Mouse (Mus musculus) hindbrain, embryonic 14.5 days (tissue): Measurements from ENCODE around the gene Gpr132. TPM values are rescaled to one million over a fixed set of nuclear protein-coding genes. Genes with fewer than 3 reads are reported as not detected.
A peak's percentile ranks its signal among the peaks of the same experiment; 100 is the strongest.

Source experiments
- ATAC-seq: fragments of 200-750 bp; cut with Nextera tagmentation; 2 replicates; pipeline ENCODE4 v1.8.0; 2017; ENCODE audit warnings: moderate number of reproducible peaks, mild to moderate bottlenecking, moderate TSS enrichment, moderate library complexity; ENCODE audit not compliant: low FRiP score
- DNase-seq: peaks from one replicate; pipeline ENCODE4 v3.0.0-alpha.2; 2015; ENCODE audit warnings: low spot score
- H3K27ac ChIP-seq: fragments of 300-500 bp; sonication (generic); 2 replicates; pipeline ENCODE4 v1.5.1; 2014; ENCODE audit warnings: mild to moderate bottlenecking, moderate library complexity
- H3K27me3 ChIP-seq: fragments of 300-500 bp; sonication (generic); 2 replicates; pipeline ENCODE4 v1.6.1; 2014; ENCODE audit warnings: mild to moderate bottlenecking, low read length, mixed read lengths; ENCODE audit not compliant: control insufficient read depth, insufficient read depth
- H3K36me3 ChIP-seq: fragments of 300-500 bp; sonication (generic); replicated peaks from 2 replicates; pipeline ENCODE4 v1.6.1; 2014; ENCODE audit not compliant: control insufficient read depth, insufficient read depth
- H3K4me1 ChIP-seq: fragments of 300-500 bp; sonication (generic); replicated peaks from 2 replicates; pipeline ENCODE4 v1.6.1; 2014; ENCODE audit warnings: antibody characterized with exemption, low read length, mixed read lengths; ENCODE audit not compliant: control insufficient read depth, insufficient read depth
- H3K4me2 ChIP-seq: fragments of 300-500 bp; sonication (generic); replicated peaks from 2 replicates; pipeline ENCODE4 v1.6.1; 2014; ENCODE audit warnings: mild to moderate bottlenecking, moderate library complexity
- H3K4me3 ChIP-seq: fragments of 300-500 bp; sonication (generic); replicated peaks from 2 replicates; pipeline ENCODE4 v1.5.1; 2014; ENCODE audit warnings: mild to moderate bottlenecking, low read length
- H3K9ac ChIP-seq: fragments of 300-500 bp; sonication (generic); 2 replicates; pipeline ENCODE4 v1.6.1; 2014
- H3K9me3 ChIP-seq: fragments of 300-500 bp; sonication (generic); 2 replicates; pipeline ENCODE4 v1.6.1; 2016; ENCODE audit warnings: low read length; ENCODE audit not compliant: control insufficient read depth
- WGBS: fragments of 180-500 bp; shearing (Covaris S2); extraction: QIAGEN DNeasy Blood & Tissue Kit; methylation state at CpG from one replicate; pipeline ENCODE4 v1.1.7; 2014; 5-methylcytosine and 5-hydroxymethylcytosine counted together
- polyA plus RNA-seq: library from polyadenylated mRNA; unstranded; fragments of >200 nt; fragmentation: Nextera tagmentation; extraction: Ambion mirVana; gene quantifications from 2 replicates; pipeline ENCODE4 v1.2.1, GENCODE M21; 2014

The Gpr132 gene
- polyA plus RNA-seq, 1 experiment from 2014 or later = not detected

GRCm38 (mm10) chr12:112808587-112809364 lies 59.3 kb downstream of the Gpr132 start, which contains the start of gene Clba1:
Gene Clba1 (plus strand): TSS chr12:112808937.
- H3K36me3 ChIP-seq = peaks cover 17% of the 10 kb centered on the region
- peaks cover 17% of the 10 kb centered on the region for H3K4me1 ChIP-seq
- peak within 1 kb of the TSS; percentile 56 for H3K4me3 ChIP-seq
- H3K27me3 ChIP-seq = no peaks in the 10 kb centered on the region
- H3K9ac ChIP-seq = peak within 1 kb of the TSS; percentile 71
- peak within 1 kb of the TSS; percentile 89 for H3K27ac ChIP-seq
- peak; percentile 94 for ATAC-seq
- peak; percentile 95 for DNase-seq
- H3K9me3 ChIP-seq = no peaks in the 10 kb centered on the region
- WGBS = under 1% methylated on average over 62 of the region's 64 CpGs
- H3K4me2 ChIP-seq = peak within 1 kb of the TSS; percentile 90

DNA sequence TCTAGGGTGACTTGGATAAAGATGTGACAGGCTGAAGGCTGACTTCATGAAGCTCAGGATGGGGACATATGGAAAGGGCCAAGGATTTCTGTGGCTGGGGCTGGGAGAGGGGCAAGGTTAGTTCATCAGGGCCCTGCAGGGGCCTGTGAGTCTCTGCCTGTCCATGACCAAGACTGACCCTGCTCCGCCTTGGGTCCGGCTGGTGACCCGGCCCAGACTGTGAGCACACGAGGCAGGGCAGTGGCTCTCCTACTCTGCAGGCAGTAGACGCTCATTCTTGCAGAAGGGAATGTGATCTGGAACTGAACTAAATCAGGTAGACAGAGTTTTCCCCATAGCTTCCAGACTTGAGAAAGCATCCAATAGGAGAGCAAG lies 59.8 kb downstream of the Gpr132 start:
- 60% methylated on average over 5 of the region's 5 CpGs for WGBS
- peaks cover 13% of the 10 kb centered on the region for H3K36me3 ChIP-seq
- peaks cover 17% of the 10 kb centered on the region for H3K4me1 ChIP-seq
- H3K4me3 ChIP-seq = peak overlapping the region; percentile 56
- H3K4me2 ChIP-seq = peak overlapping the region; percentile 90
- no peaks in the 10 kb centered on the region for H3K27me3 ChIP-seq
- DNase-seq (no peak), ATAC-seq (peak; percentile 18)
- H3K9ac ChIP-seq = peak overlapping the region; percentile 71
- H3K27ac ChIP-seq = peak overlapping the region; percentile 89
- no peaks in the 10 kb centered on the region for H3K9me3 ChIP-seq

DNA sequence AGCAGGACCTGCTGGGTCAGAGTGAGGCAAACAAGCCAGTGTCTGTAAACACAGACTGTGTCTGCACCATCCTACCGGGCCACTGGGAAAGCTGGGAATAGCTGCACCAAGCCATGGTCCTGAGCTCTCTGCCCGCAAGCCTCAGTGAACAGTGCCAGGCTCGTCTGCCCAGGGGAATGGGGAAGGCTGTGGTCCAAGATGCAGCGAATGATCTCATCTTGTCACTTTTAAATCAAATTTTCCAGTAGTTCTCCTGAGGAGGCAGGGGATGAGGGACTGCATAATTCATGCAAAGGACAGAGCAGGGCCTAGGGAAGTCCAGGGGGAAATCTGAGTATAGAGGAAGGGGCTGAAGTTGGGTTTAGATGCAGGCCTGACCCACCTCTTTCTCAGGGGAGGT lies 60.2 kb downstream of the Gpr132 start:
- no peak for ATAC-seq
- 77% methylated on average over 4 of the region's 4 CpGs for WGBS

GRCm38 (mm10) chr12:112806044-112806443 lies 62.0 kb downstream of the Gpr132 start:
- H3K4me2 ChIP-seq = no peak overlapping the region
- H3K36me3 ChIP-seq = no peaks in the 10 kb centered on the region; the same call in 1 of the 2 replicates
- no peaks in the 10 kb centered on the region for H3K9me3 ChIP-seq
- no peak overlapping the region for H3K4me3 ChIP-seq
- WGBS = 82% methylated on average over 6 of the region's 6 CpGs
- H3K27ac ChIP-seq = no peak overlapping the region
- H3K4me1 ChIP-seq = peaks cover 25% of the 10 kb centered on the region
- ATAC-seq (no peak), DNase-seq (no peak)
- H3K9ac ChIP-seq = no peak overlapping the region
- H3K27me3 ChIP-seq = peaks cover 10% of the 10 kb centered on the region

More for the DNA sequence above, 60.2 kb downstream of the Gpr132 start:
- peaks cover 17% of the 10 kb centered on the region for H3K4me1 ChIP-seq
- peak overlapping the region; percentile 89; the same call in 1 of the 2 replicates for H3K27ac ChIP-seq
- H3K9me3 ChIP-seq = no peaks in the 10 kb centered on the region
- no peak overlapping the region for H3K4me3 ChIP-seq
- H3K27me3 ChIP-seq = no peaks in the 10 kb centered on the region
- H3K36me3 ChIP-seq = peaks cover 9% of the 10 kb centered on the region
- peak overlapping the region; percentile 71 for H3K9ac ChIP-seq
- no peak for DNase-seq
- H3K4me2 ChIP-seq = peak overlapping the region; percentile 90

DNA sequence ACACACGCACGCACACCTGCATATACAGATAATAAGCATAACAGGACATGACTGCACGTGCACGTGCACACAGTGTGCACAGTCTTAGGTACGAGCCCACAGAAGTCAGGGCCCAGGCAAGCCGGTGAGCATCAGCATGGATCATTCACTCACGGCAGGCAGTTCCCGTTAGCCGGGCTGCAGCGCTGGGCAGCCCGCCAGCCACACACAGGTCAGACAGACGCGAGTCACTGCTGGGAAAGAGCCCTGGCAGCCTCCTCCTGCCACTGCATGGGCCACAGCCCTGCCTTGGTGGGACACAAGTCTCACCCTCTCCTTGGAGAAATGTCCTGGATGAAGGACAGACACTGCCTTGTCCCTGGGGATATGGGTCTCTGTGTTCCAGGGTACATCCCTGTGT lies 64.0 kb downstream of the Gpr132 start:
- no peak overlapping the region for H3K27ac ChIP-seq
- ATAC-seq (no peak), DNase-seq (no peak)
- no peak overlapping the region for H3K4me2 ChIP-seq
- H3K4me1 ChIP-seq = peaks cover 14% of the 10 kb centered on the region
- WGBS = 49% methylated on average over 13 of the region's 13 CpGs
- no peaks in the 10 kb centered on the region for H3K36me3 ChIP-seq
- no peak overlapping the region for H3K9ac ChIP-seq
- H3K4me3 ChIP-seq = no peak overlapping the region
- peaks cover 14% of the 10 kb centered on the region for H3K27me3 ChIP-seq
- H3K9me3 ChIP-seq = no peaks in the 10 kb centered on the region

DNA sequence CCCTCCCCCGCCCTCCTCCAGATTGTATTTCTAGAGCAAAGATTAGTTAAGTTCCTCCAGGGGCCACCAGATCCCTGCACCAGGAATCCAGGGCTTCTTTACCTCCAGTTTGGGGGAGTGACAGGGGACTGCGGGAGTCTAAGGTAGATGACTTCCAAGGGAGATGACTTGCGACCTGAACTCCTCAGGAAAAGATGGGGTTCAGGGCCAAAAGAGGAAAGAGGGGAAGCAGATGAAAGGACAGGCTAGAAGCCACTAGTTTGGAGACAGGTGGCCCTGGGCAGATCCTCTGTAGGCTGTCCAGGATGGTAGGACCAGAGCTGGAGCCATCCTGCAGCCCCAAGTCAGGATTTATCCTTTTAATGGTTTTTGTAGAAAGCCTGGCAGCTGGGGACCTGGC lies 65.1 kb downstream of the Gpr132 start:
- ATAC-seq = no peak

DNA sequence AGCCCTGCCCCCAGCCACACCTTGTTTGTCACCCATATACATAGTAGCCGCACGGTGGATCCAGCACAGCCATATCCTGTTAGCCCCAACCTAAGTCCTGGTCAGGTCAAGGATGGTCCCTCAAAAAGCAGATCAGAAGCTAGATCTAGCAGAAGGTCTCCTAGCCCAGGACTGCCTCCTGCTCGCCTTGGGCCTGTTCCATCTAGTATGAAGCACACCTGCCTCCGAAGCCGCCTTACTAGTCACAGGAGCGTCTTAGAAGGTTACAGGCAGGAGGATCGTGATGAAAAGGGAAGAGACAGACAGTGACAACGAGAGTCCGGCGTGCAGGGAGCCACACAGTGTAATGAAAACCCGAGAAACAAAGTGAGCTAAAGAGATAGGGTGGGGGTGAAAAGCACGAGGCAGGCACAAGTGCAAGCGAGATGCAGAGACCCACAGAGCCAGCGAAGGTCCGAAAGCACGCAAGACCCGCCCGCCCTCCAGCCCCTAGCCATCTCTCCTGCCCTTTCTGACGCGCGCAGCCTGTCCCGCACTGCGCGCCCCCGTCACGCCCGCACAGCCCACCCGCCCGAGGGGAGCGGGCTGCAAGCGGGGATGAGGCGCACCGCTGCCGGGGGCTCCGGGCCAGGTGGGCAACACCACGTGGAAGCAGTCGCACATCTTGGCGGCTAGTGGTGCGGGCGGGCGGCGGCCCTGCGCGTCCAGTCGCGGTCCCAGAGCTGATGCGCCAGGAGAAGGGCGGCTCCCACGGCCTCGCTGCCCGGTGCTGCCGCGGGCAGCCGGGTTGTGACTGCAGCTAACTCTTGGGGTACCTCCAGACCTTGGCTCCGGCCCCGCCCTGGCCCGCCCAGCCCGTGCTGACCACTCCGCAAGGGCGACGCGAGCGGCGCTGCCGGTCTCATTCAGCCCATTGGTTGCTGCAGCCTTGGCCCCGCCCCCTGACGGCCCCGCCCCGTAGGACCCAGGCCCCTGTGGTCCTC lies 65.9 kb downstream of the Gpr132 start, which contains the start of gene Ahnak2:
TSS of gene Ahnak2 (minus strand) at position 794 of the 983 bp plus-strand sequence.
- peaks cover 14% of the 10 kb centered on the region for H3K27me3 ChIP-seq
- 4% methylated on average over 59 of the region's 69 CpGs for WGBS

More for the DNA sequence above, 65.1 kb downstream of the Gpr132 start:
- 37% methylated on average over 3 of the region's 3 CpGs for WGBS
- H3K4me2 ChIP-seq = peak overlapping the region; percentile 100; the same call in 1 of the 2 replicates
- H3K4me3 ChIP-seq = no peak overlapping the region
- no peak overlapping the region for H3K27ac ChIP-seq
- no peaks in the 10 kb centered on the region for H3K36me3 ChIP-seq
- H3K27me3 ChIP-seq = peaks cover 14% of the 10 kb centered on the region
- no peaks in the 10 kb centered on the region for H3K9me3 ChIP-seq
- DNase-seq = no peak
- H3K9ac ChIP-seq = no peak overlapping the region
- H3K4me1 ChIP-seq = peaks cover 12% of the 10 kb centered on the region; the same call in 1 of the 2 replicates

More for the DNA sequence above, 65.9 kb downstream of the Gpr132 start, which contains the start of gene Ahnak2:
- Histone ChIP-seq H3K27ac (no peak within 1 kb of the TSS), H3K9ac (peak within 1 kb of the TSS; percentile 70), H3K36me3 (no peaks in the 10 kb centered on the region), H3K4me3 (peak within 1 kb of the TSS; percentile 62), H3K4me2 (peak within 1 kb of the TSS; percentile 100), H3K4me1 (peaks cover 12% of the 10 kb centered on the region; the same call in 1 of the 2 replicates), H3K9me3 (no peaks in the 10 kb centered on the region)
- peak; percentile 38 for DNase-seq
- ATAC-seq = peak; percentile 60
